Mouse (Mus musculus): ENCODE data around the gene Fbxw9. TPM values are rescaled to one million over a fixed set of nuclear protein-coding genes. Genes with fewer than 3 reads are reported as not detected.

Gene Fbxw9
- polyA plus RNA-seq, 1 experiment from 2014 or later: 78.3 TPM

GRCm38 (mm10) chr8:85035165-85035727 is 24.6 kb upstream of the Fbxw9 start:
- peak overlapping the region; percentile 72; the same call in 1 of the 2 replicates for H3K9ac ChIP-seq (replicated peaks; ENCODE audit: low read depth, low read length)
- 6% methylated on average over 12 of the region's 12 CpGs for WGBS
- H3K4me1 ChIP-seq (replicated peaks; ENCODE audit: control insufficient read depth, insufficient read depth, low read length): peaks cover 26% of the 10 kb centered on the region
- peak overlapping the region; percentile 85 for H3K4me2 ChIP-seq (ENCODE audit: low read length)
- H3K27me3 ChIP-seq (replicated peaks; ENCODE audit: control insufficient read depth, insufficient read depth, low read length): no peaks in the 10 kb centered on the region
- ATAC-seq: no peak
- H3K36me3 ChIP-seq (ENCODE audit: control insufficient read depth, insufficient read depth): peaks cover 15% of the 10 kb centered on the region
- peak overlapping the region; percentile 80 for H3K4me3 ChIP-seq (replicated peaks; ENCODE audit: low read length)
- no peak overlapping the region for H3K27ac ChIP-seq (ENCODE audit: low read length)
- H3K9me3 ChIP-seq (ENCODE audit: control insufficient read depth, low read length): no peaks in the 10 kb centered on the region

GRCm38 (mm10) chr8:85035728-85036310 is 24.0 kb upstream of the Fbxw9 start:
- peak overlapping the region; percentile 85 for H3K4me2 ChIP-seq (ENCODE audit: low read length)
- ATAC-seq: peak; percentile 9
- H3K27ac ChIP-seq (ENCODE audit: low read length): peak overlapping the region; percentile 86
- H3K36me3 ChIP-seq (ENCODE audit: control insufficient read depth, insufficient read depth): peaks cover 16% of the 10 kb centered on the region
- WGBS: under 1% methylated on average over 15 of the region's 15 CpGs
- H3K4me3 ChIP-seq (replicated peaks; ENCODE audit: low read length): peak overlapping the region; percentile 80
- H3K9me3 ChIP-seq (ENCODE audit: control insufficient read depth, low read length): no peaks in the 10 kb centered on the region
- no peaks in the 10 kb centered on the region for H3K27me3 ChIP-seq (replicated peaks; ENCODE audit: control insufficient read depth, insufficient read depth, low read length)
- H3K9ac ChIP-seq (replicated peaks; ENCODE audit: low read depth, low read length): peak overlapping the region; percentile 72
- peaks cover 26% of the 10 kb centered on the region for H3K4me1 ChIP-seq (replicated peaks; ENCODE audit: control insufficient read depth, insufficient read depth, low read length)

GRCm38 (mm10) chr8:85036381-85036717 is 23.5 kb upstream of the Fbxw9 start:
- Histone ChIP-seq H3K4me3 (replicated peaks; ENCODE audit: low read length) (peak overlapping the region; percentile 80), H3K4me1 (replicated peaks; ENCODE audit: control insufficient read depth, insufficient read depth, low read length) (peaks cover 26% of the 10 kb centered on the region), H3K27ac (ENCODE audit: low read length) (peak overlapping the region; percentile 86), H3K27me3 (replicated peaks; ENCODE audit: control insufficient read depth, insufficient read depth, low read length) (no peaks in the 10 kb centered on the region), H3K9me3 (ENCODE audit: control insufficient read depth, low read length) (no peaks in the 10 kb centered on the region), H3K4me2 (ENCODE audit: low read length) (peak overlapping the region; percentile 85), H3K36me3 (ENCODE audit: control insufficient read depth, insufficient read depth) (peaks cover 14% of the 10 kb centered on the region), H3K9ac (replicated peaks; ENCODE audit: low read depth, low read length) (peak overlapping the region; percentile 72)
- ATAC-seq: peak; percentile 46
- 0% methylated on average over 9 of the region's 9 CpGs for WGBS

- H3K9me3 ChIP-seq (ENCODE audit: control insufficient read depth, low read length): no peaks in the 10 kb centered on the region
- peak within 1 kb of the TSS; percentile 91 for H3K9ac ChIP-seq (replicated peaks; ENCODE audit: low read depth, low read length)
- H3K4me3 ChIP-seq (replicated peaks; ENCODE audit: low read length): peak within 1 kb of the TSS; percentile 80
- H3K4me2 ChIP-seq (ENCODE audit: low read length): peak within 1 kb of the TSS; percentile 97
- peak within 1 kb of the TSS; percentile 99 for H3K27ac ChIP-seq (ENCODE audit: low read length)
- H3K4me1 ChIP-seq (replicated peaks; ENCODE audit: control insufficient read depth, insufficient read depth, low read length): peaks cover 26% of the 10 kb centered on the region
- peaks cover 12% of the 10 kb centered on the region for H3K36me3 ChIP-seq (ENCODE audit: control insufficient read depth, insufficient read depth)
- H3K27me3 ChIP-seq (replicated peaks; ENCODE audit: control insufficient read depth, insufficient read depth, low read length): no peaks in the 10 kb centered on the region
- under 1% methylated on average over 59 of the region's 59 CpGs for WGBS
- ATAC-seq: peak; percentile 89
Measured at GRCm38 (mm10) chr8:85036718-85037365, 23.0 kb upstream of the Fbxw9 start, which contains the start of gene Tnpo2. Gene Tnpo2, plus strand, starts transcription at chr8:85036915.

GRCm38 (mm10) chr8:85037366-85037680 is 22.5 kb upstream of the Fbxw9 start:
- WGBS: 0% methylated on average over 14 of the region's 14 CpGs
- H3K4me3 ChIP-seq (replicated peaks; ENCODE audit: low read length): peak overlapping the region; percentile 80
- H3K27ac ChIP-seq (ENCODE audit: low read length): peak overlapping the region; percentile 99
- peaks cover 10% of the 10 kb centered on the region for H3K36me3 ChIP-seq (ENCODE audit: control insufficient read depth, insufficient read depth)
- peak overlapping the region; percentile 91 for H3K9ac ChIP-seq (replicated peaks; ENCODE audit: low read depth, low read length)
- H3K4me2 ChIP-seq (ENCODE audit: low read length): peak overlapping the region; percentile 97
- H3K9me3 ChIP-seq (ENCODE audit: control insufficient read depth, low read length): no peaks in the 10 kb centered on the region
- H3K4me1 ChIP-seq (replicated peaks; ENCODE audit: control insufficient read depth, insufficient read depth, low read length): peaks cover 26% of the 10 kb centered on the region
- ATAC-seq: peak; percentile 54
- H3K27me3 ChIP-seq (replicated peaks; ENCODE audit: control insufficient read depth, insufficient read depth, low read length): no peaks in the 10 kb centered on the region

- Histone ChIP-seq H3K9ac (replicated peaks; ENCODE audit: low read depth, low read length) (peak overlapping the region; percentile 91), H3K27me3 (replicated peaks; ENCODE audit: control insufficient read depth, insufficient read depth, low read length) (no peaks in the 10 kb centered on the region), H3K4me3 (replicated peaks; ENCODE audit: low read length) (peak overlapping the region; percentile 80), H3K9me3 (ENCODE audit: control insufficient read depth, low read length) (no peaks in the 10 kb centered on the region), H3K36me3 (ENCODE audit: control insufficient read depth, insufficient read depth) (peaks cover 7% of the 10 kb centered on the region), H3K4me2 (ENCODE audit: low read length) (peak overlapping the region; percentile 97), H3K27ac (ENCODE audit: low read length) (peak overlapping the region; percentile 99), H3K4me1 (replicated peaks; ENCODE audit: control insufficient read depth, insufficient read depth, low read length) (peaks cover 26% of the 10 kb centered on the region)
- ATAC-seq: no peak
- under 1% methylated on average over 54 of the region's 57 CpGs for WGBS
Measured at GRCm38 (mm10) chr8:85037681-85038531, 21.9 kb upstream of the Fbxw9 start.

- H3K4me1 ChIP-seq (replicated peaks; ENCODE audit: control insufficient read depth, insufficient read depth, low read length): peaks cover 5% of the 10 kb centered on the region
- H3K36me3 ChIP-seq (ENCODE audit: control insufficient read depth, insufficient read depth): peaks cover 28% of the 10 kb centered on the region
- no peak overlapping the region for H3K4me2 ChIP-seq (ENCODE audit: low read length)
- no peak for ATAC-seq
- no peak overlapping the region for H3K27ac ChIP-seq (ENCODE audit: low read length)
- H3K4me3 ChIP-seq (replicated peaks; ENCODE audit: low read length): no peak overlapping the region
- no peaks in the 10 kb centered on the region for H3K9me3 ChIP-seq (ENCODE audit: control insufficient read depth, low read length)
- 93% methylated on average over 6 of the region's 6 CpGs for WGBS
- no peak overlapping the region for H3K9ac ChIP-seq (replicated peaks; ENCODE audit: low read depth, low read length)
- H3K27me3 ChIP-seq (replicated peaks; ENCODE audit: control insufficient read depth, insufficient read depth, low read length): no peaks in the 10 kb centered on the region
Measured at GRCm38 (mm10) chr8:85043619-85044018, 16.2 kb upstream of the Fbxw9 start.

- WGBS: 83% methylated on average over 7 of the region's 7 CpGs
Measured at GRCm38 (mm10) chr8:85057367-85057766, 2.5 kb upstream of the Fbxw9 start.

GRCm38 (mm10) chr8:85062603-85063002 is 2.7 kb downstream of the Fbxw9 start:
- 0 out of 2 replicates have a peak, but pooled peaks cover 2% of the 10 kb centered on the region for H3K36me3 ChIP-seq (ENCODE audit: control insufficient read depth, insufficient read depth)
- H3K27ac ChIP-seq (ENCODE audit: low read length): no peak overlapping the region
- no peaks in the 10 kb centered on the region for H3K27me3 ChIP-seq (replicated peaks; ENCODE audit: control insufficient read depth, insufficient read depth, low read length)
- no peak overlapping the region for H3K9ac ChIP-seq (replicated peaks; ENCODE audit: low read depth, low read length)
- H3K4me1 ChIP-seq (replicated peaks; ENCODE audit: control insufficient read depth, insufficient read depth, low read length): peaks cover 22% of the 10 kb centered on the region
- no peak overlapping the region for H3K4me3 ChIP-seq (replicated peaks; ENCODE audit: low read length)
- no peak for ATAC-seq
- WGBS: 94% methylated on average over 4 of the region's 4 CpGs
- H3K9me3 ChIP-seq (ENCODE audit: control insufficient read depth, low read length): no peaks in the 10 kb centered on the region
- H3K4me2 ChIP-seq (ENCODE audit: low read length): no peak overlapping the region

More at GRCm38 (mm10) chr8:85057367-85057766, 2.5 kb upstream of the Fbxw9 start:
- Histone ChIP-seq H3K4me2 (ENCODE audit: low read length) (no peak overlapping the region), H3K4me3 (replicated peaks; ENCODE audit: low read length) (no peak overlapping the region), H3K9ac (replicated peaks; ENCODE audit: low read depth, low read length) (no peak overlapping the region), H3K27ac (ENCODE audit: low read length) (no peak overlapping the region), H3K36me3 (ENCODE audit: control insufficient read depth, insufficient read depth) (peaks cover 26% of the 10 kb centered on the region), H3K4me1 (replicated peaks; ENCODE audit: control insufficient read depth, insufficient read depth, low read length) (peaks cover 21% of the 10 kb centered on the region), H3K9me3 (ENCODE audit: control insufficient read depth, low read length) (no peaks in the 10 kb centered on the region), H3K27me3 (replicated peaks; ENCODE audit: control insufficient read depth, insufficient read depth, low read length) (no peaks in the 10 kb centered on the region)
- ATAC-seq: no peak
